Comparison of ENCODE assay signal across 8 mouse cellular contexts in genomic region chr5:123133083-123133783, GRCm38 (mm10). TPM values are rescaled to one million over a fixed set of nuclear protein-coding genes. Genes with fewer than 3 reads are reported as not detected.
DNase-seq lines count a peak whose midpoint lies in the region; ATAC-seq and TF ChIP-seq lines count a peak whose summit lies in the region.

No protein-coding gene starts in this region.

- H3K4me2 ChIP-seq in heart, embryonic 11.5 days: peak overlapping the region; percentile 100
- peak overlapping the region; percentile 22; the same call in 1 of the 2 replicates for H3K4me2 ChIP-seq in kidney, embryonic 16.5 days (replicated peaks; ENCODE audit: low read depth, low read length)
- H3K4me2 ChIP-seq in liver, embryonic 13.5 days: peak overlapping the region; percentile 81
- peak overlapping the region; percentile 87 for H3K4me2 ChIP-seq in stomach, embryonic 15.5 days

- H3K27me3 ChIP-seq in C2C12 (ENCODE audit: control insufficient read depth, insufficient read depth, insufficient read length): no peaks in the 10 kb centered on the region
- H3K27me3 ChIP-seq in heart, embryonic 11.5 days (ENCODE audit: control insufficient read depth, insufficient read depth, low read length): no peaks in the 10 kb centered on the region
- no peaks in the 10 kb centered on the region for H3K27me3 ChIP-seq in kidney, embryonic 16.5 days (ENCODE audit: insufficient read depth, low read length)
- H3K27me3 ChIP-seq in liver, embryonic 13.5 days: 0 out of 2 replicates have a peak, but pooled peaks cover 9% of the 10 kb centered on the region
- no peaks in the 10 kb centered on the region for H3K27me3 ChIP-seq in stomach, embryonic 15.5 days (replicated peaks)

- H3K79me3 ChIP-seq in C2C12 (ENCODE audit: low read depth): peaks cover 3% of the 10 kb centered on the region

- H3K79me2 ChIP-seq in C2C12 (ENCODE audit: control insufficient read depth, insufficient read depth): peaks cover 20% of the 10 kb centered on the region

- H3K27ac ChIP-seq in bone marrow macrophage, adult 2 months (ENCODE audit: insufficient read depth, low read depth, low read length): no peak overlapping the region
- H3K27ac ChIP-seq in heart, embryonic 11.5 days (ENCODE audit: low read depth, low read length): peak overlapping the region; percentile 100
- peak overlapping the region; percentile 100 for H3K27ac ChIP-seq in kidney, embryonic 16.5 days (ENCODE audit: low read length)
- peak overlapping the region; percentile 100 for H3K27ac ChIP-seq in liver, embryonic 13.5 days
- peak overlapping the region; percentile 100 for H3K27ac ChIP-seq in stomach, embryonic 15.5 days

- no peaks in the 10 kb centered on the region for H3K9me3 ChIP-seq in heart, embryonic 11.5 days (replicated peaks; ENCODE audit: control insufficient read depth, low read length)
- no peaks in the 10 kb centered on the region for H3K9me3 ChIP-seq in kidney, embryonic 16.5 days (ENCODE audit: low read length)
- H3K9me3 ChIP-seq in liver, embryonic 13.5 days (replicated peaks): no peaks in the 10 kb centered on the region
- H3K9me3 ChIP-seq in stomach, embryonic 15.5 days: no peaks in the 10 kb centered on the region

- no peak overlapping the region for H3K4me3 ChIP-seq in C2C12 (ENCODE audit: insufficient read depth, poor library complexity, severe bottlenecking)
- H3K4me3 ChIP-seq in bone marrow macrophage, adult 2 months (ENCODE audit: insufficient read depth, low read length): no peak overlapping the region
- H3K4me3 ChIP-seq in heart, embryonic 11.5 days (ENCODE audit: low read depth, low read length): no peak overlapping the region
- H3K4me3 ChIP-seq in kidney, embryonic 16.5 days (ENCODE audit: low read length): peak overlapping the region; percentile 49; the same call in 1 of the 2 replicates
- H3K4me3 ChIP-seq in liver, embryonic 13.5 days (replicated peaks): peak overlapping the region; percentile 56
- H3K4me3 ChIP-seq in stomach, embryonic 15.5 days (replicated peaks): no peak overlapping the region

- no peak overlapping the region for H3K9ac ChIP-seq in heart, embryonic 11.5 days (ENCODE audit: low read depth, low read length)
- no peak overlapping the region; the same call in 1 of the 2 replicates for H3K9ac ChIP-seq in kidney, embryonic 16.5 days (replicated peaks; ENCODE audit: low read length)
- 0 out of 2 replicates have a peak overlapping the region, but pooled peaks have one; percentile 42 for H3K9ac ChIP-seq in liver, embryonic 13.5 days
- no peak overlapping the region for H3K9ac ChIP-seq in stomach, embryonic 15.5 days

- peak; percentile 93 for TF ChIP-seq CTCF in C2C12 (IDR thresholded peaks at IDR 0.05; ENCODE audit: control insufficient read depth, insufficient read depth, insufficient read length)
- peak; percentile 93 for TF ChIP-seq CTCF in bone marrow macrophage, adult 2 months (IDR thresholded peaks at IDR 0.05; ENCODE audit: low read depth, low read length)

- H3K36me3 ChIP-seq in C2C12 (ENCODE audit: control insufficient read depth, insufficient read depth): peaks cover 8% of the 10 kb centered on the region
- H3K36me3 ChIP-seq in heart, embryonic 11.5 days (ENCODE audit: control insufficient read depth, insufficient read depth, low read length): no peaks in the 10 kb centered on the region
- peaks cover 10% of the 10 kb centered on the region; the same call in 1 of the 2 replicates for H3K36me3 ChIP-seq in kidney, embryonic 16.5 days (ENCODE audit: insufficient read depth, low read length)
- H3K36me3 ChIP-seq in liver, embryonic 13.5 days: peaks cover 31% of the 10 kb centered on the region
- H3K36me3 ChIP-seq in stomach, embryonic 15.5 days: no peaks in the 10 kb centered on the region

- no peak for TF ChIP-seq POLR2A in bone marrow macrophage, adult 2 months (IDR thresholded peaks at IDR 0.05; ENCODE audit: borderline replicate concordance, low read depth, low read length)

- ATAC-seq in erythroblast, adult 5-6 weeks (replicated peaks; ENCODE audit: low FRiP score, poor library complexity, severe bottlenecking): peak; percentile 38
- ATAC-seq in heart, embryonic 11.5 days (replicated peaks; ENCODE audit: insufficient number of reproducible peaks, low FRiP score, low TSS enrichment): no peak
- no peak for ATAC-seq in kidney, embryonic 16.5 days (ENCODE audit: low FRiP score, low TSS enrichment)
- no peak for ATAC-seq in liver, embryonic 13.5 days (ENCODE audit: low read depth)
- ATAC-seq in stomach, embryonic 15.5 days (ENCODE audit: insufficient read depth, low FRiP score, low read depth): no peak

- no peak overlapping the region for H3ac ChIP-seq in C2C12 (ENCODE audit: control insufficient read depth, insufficient read length, low read depth)

- 16% methylated on average over 18 of the region's 18 CpGs for WGBS in heart, embryonic 11.5 days (ENCODE audit: insufficient replicate concordance)
- WGBS in kidney, embryonic 16.5 days: 18% methylated on average over 18 of the region's 18 CpGs
- WGBS in liver, embryonic 13.5 days (ENCODE audit: insufficient replicate concordance): 18% methylated on average over 18 of the region's 18 CpGs
- WGBS in stomach, embryonic 15.5 days: 15% methylated on average over 18 of the region's 18 CpGs

- H3K4me1 ChIP-seq in bone marrow macrophage, adult 2 months (ENCODE audit: control insufficient read depth, insufficient read depth, low read length): peaks cover 44% of the 10 kb centered on the region
- H3K4me1 ChIP-seq in heart, embryonic 11.5 days (ENCODE audit: control insufficient read depth, insufficient read depth, low read length): peaks cover 65% of the 10 kb centered on the region
- H3K4me1 ChIP-seq in kidney, embryonic 16.5 days (ENCODE audit: insufficient read depth, low read length): peaks cover 74% of the 10 kb centered on the region
- peaks cover 92% of the 10 kb centered on the region for H3K4me1 ChIP-seq in liver, embryonic 13.5 days (replicated peaks)
- H3K4me1 ChIP-seq in stomach, embryonic 15.5 days: peaks cover 64% of the 10 kb centered on the region

- peak; percentile 71 for DNase-seq in liver, embryonic 13.5 days
- peak; percentile 86 to 90 for DNase-seq in natural killer cell, adult 2 months (ENCODE audit: low spot score in 2 of 2)

TF ChIP-seq in C2C12, 6 proteins besides CTCF, POLR2A, EP300 and RAD21:
- TF ChIP-seq CEBPB (IDR thresholded peaks at IDR 0.05; ENCODE audit: low read depth) (peak; percentile 23), MAX (IDR thresholded peaks at IDR 0.05) (no peak), FOSL1 (IDR thresholded peaks at IDR 0.05; ENCODE audit: insufficient read depth, low read length, poor library complexity, severe bottlenecking) (no peak)

RNA-seq across cellular contexts. Expression of gene Rhof, which starts 0.7 kb away (rescaled TPM):
- polyA plus RNA-seq in C2C12 (2012; fragmentation: generic; extraction: Trizol): 1.9 TPM
- 1.8 and 2.7 TPM in 2 replicates for polyA plus RNA-seq in bone marrow macrophage, adult 2 months (2012; ENCODE audit: insufficient read depth, insufficient read length, missing spikeins)
- 1.5 and 2.1 TPM in 2 replicates for total RNA-seq in erythroblast, adult 5-6 weeks (2015; ENCODE audit: low replicate concordance)
- 0.70 and 2.1 TPM in 2 replicates for total RNA-seq in erythroblast, adult 5-6 weeks (2017; ENCODE audit: low replicate concordance)
- polyA plus RNA-seq in heart, embryonic 11.5 days (2014; fragmentation: Nextera tagmentation; extraction: Ambion mirVana): 1.4 and 1.7 TPM in 2 replicates
- 3.2 and 3.8 TPM in 2 replicates for polyA plus RNA-seq in kidney, embryonic 16.5 days (2015; fragmentation: Nextera tagmentation; extraction: Ambion mirVana)
- 2.5 and 3.4 TPM in 2 replicates for polyA plus RNA-seq in liver, embryonic 13.5 days (2015; fragmentation: Nextera tagmentation; extraction: Ambion mirVana)
- 1.9 and 2.3 TPM in 2 replicates for polyA plus RNA-seq in stomach, embryonic 15.5 days (2015; fragmentation: Nextera tagmentation; extraction: Ambion mirVana)

RNA-seq across cellular contexts. Expression of gene Setd1b, which starts 8.8 kb away (rescaled TPM):
- polyA plus RNA-seq in C2C12 (2012; fragmentation: generic; extraction: Trizol): 4.4 TPM
- 27.3 and 28.2 TPM in 2 replicates for polyA plus RNA-seq in bone marrow macrophage, adult 2 months (2012; ENCODE audit: insufficient read depth, insufficient read length, missing spikeins)
- total RNA-seq in erythroblast, adult 5-6 weeks (2015; ENCODE audit: low replicate concordance): 15.6 and 19.2 TPM in 2 replicates
- total RNA-seq in erythroblast, adult 5-6 weeks (2017; ENCODE audit: low replicate concordance): 5.5 and 7.7 TPM in 2 replicates
- polyA plus RNA-seq in heart, embryonic 11.5 days (2014; fragmentation: Nextera tagmentation; extraction: Ambion mirVana): 6.4 and 8.0 TPM in 2 replicates
- polyA plus RNA-seq in kidney, embryonic 16.5 days (2015; fragmentation: Nextera tagmentation; extraction: Ambion mirVana): 8.4 and 11.0 TPM in 2 replicates
- polyA plus RNA-seq in liver, embryonic 13.5 days (2015; fragmentation: Nextera tagmentation; extraction: Ambion mirVana): 3.4 and 3.8 TPM in 2 replicates
- 9.4 and 9.6 TPM in 2 replicates for polyA plus RNA-seq in stomach, embryonic 15.5 days (2015; fragmentation: Nextera tagmentation; extraction: Ambion mirVana)

RNA-seq across cellular contexts. Expression of gene Psmd9, which starts 36.0 kb away (rescaled TPM):
- polyA plus RNA-seq in C2C12 (2012; fragmentation: generic; extraction: Trizol): 33.2 TPM
- 31.0 and 31.4 TPM in 2 replicates for polyA plus RNA-seq in bone marrow macrophage, adult 2 months (2012; ENCODE audit: insufficient read depth, insufficient read length, missing spikeins)
- 6.9 and 25.5 TPM in 2 replicates for total RNA-seq in erythroblast, adult 5-6 weeks (2015; ENCODE audit: low replicate concordance)
- total RNA-seq in erythroblast, adult 5-6 weeks (2017; ENCODE audit: low replicate concordance): 13.8 and 28.7 TPM in 2 replicates
- 59.5 and 66.7 TPM in 2 replicates for polyA plus RNA-seq in heart, embryonic 11.5 days (2014; fragmentation: Nextera tagmentation; extraction: Ambion mirVana)
- 86.9 and 87.9 TPM in 2 replicates for polyA plus RNA-seq in kidney, embryonic 16.5 days (2015; fragmentation: Nextera tagmentation; extraction: Ambion mirVana)
- polyA plus RNA-seq in liver, embryonic 13.5 days (2015; fragmentation: Nextera tagmentation; extraction: Ambion mirVana): 76.0 and 76.3 TPM in 2 replicates
- 67.6 and 76.0 TPM in 2 replicates for polyA plus RNA-seq in stomach, embryonic 15.5 days (2015; fragmentation: Nextera tagmentation; extraction: Ambion mirVana)

RNA-seq across cellular contexts. Expression of gene Hpd, which starts 49.3 kb away (rescaled TPM):
- polyA plus RNA-seq in C2C12 (2012; fragmentation: generic; extraction: Trizol): not detected
- not detected in 2 replicates for polyA plus RNA-seq in bone marrow macrophage, adult 2 months (2012; ENCODE audit: insufficient read depth, insufficient read length, missing spikeins)
- total RNA-seq in erythroblast, adult 5-6 weeks (2015; ENCODE audit: low replicate concordance): not detected in 2 replicates
- total RNA-seq in erythroblast, adult 5-6 weeks (2017; ENCODE audit: low replicate concordance): not detected in 2 replicates
- not detected in 2 replicates for polyA plus RNA-seq in heart, embryonic 11.5 days (2014; fragmentation: Nextera tagmentation; extraction: Ambion mirVana)
- polyA plus RNA-seq in kidney, embryonic 16.5 days (2015; fragmentation: Nextera tagmentation; extraction: Ambion mirVana): 0.23 and 0.29 TPM in 2 replicates
- 12.4 and 15.2 TPM in 2 replicates for polyA plus RNA-seq in liver, embryonic 13.5 days (2015; fragmentation: Nextera tagmentation; extraction: Ambion mirVana)
- polyA plus RNA-seq in stomach, embryonic 15.5 days (2015; fragmentation: Nextera tagmentation; extraction: Ambion mirVana): 2.2 and 5.3 TPM in 2 replicates

Comparison
In these comparisons a context has a peak if more than half of its experiments do, and no peak if none do; other contexts are left out.
1. H3K4me3 ChIP-seq: peak in kidney, embryonic 16.5 days (single experiment) and liver, embryonic 13.5 days (single experiment); none in C2C12 (single experiment), bone marrow macrophage, adult 2 months (single experiment), heart, embryonic 11.5 days (single experiment) and stomach, embryonic 15.5 days (single experiment).
2. H3K4me2 ChIP-seq: peak in every context shown above with its lines; median percentile 100 in heart, embryonic 11.5 days; 87 in stomach, embryonic 15.5 days; 81 in liver, embryonic 13.5 days; 22 in kidney, embryonic 16.5 days.